Mouse (Mus musculus) heart, embryonic 14.5 days (tissue): ENCODE results near the gene Cmtm3. TPM values are rescaled to one million over a fixed set of nuclear protein-coding genes. Genes with fewer than 3 reads are reported as not detected.

ENCODE experiments used
- ATAC-seq: fragments of 200-750 bp; cut with Nextera tagmentation; 2 replicates; pipeline ENCODE4 v1.8.0; 2017; ENCODE audit warnings: low read depth, moderate TSS enrichment; ENCODE audit not compliant: insufficient number of reproducible peaks, insufficient read depth, low FRiP score
- H3K27ac ChIP-seq, 2 experiments: fragments of 200-500 bp in 1 of 2; fragments of 300-500 bp in 1 of 2; sonication (generic) in 1 of 2; replicated peaks in 1 of 2; 2 replicates each; pipeline ENCODE4 v1.5.1; 2012 to 2014; ENCODE audit warnings: low read depth in 2 of 2, low read length in 2 of 2, control low read depth in 1 of 2, mild to moderate bottlenecking in 1 of 2, mixed read lengths in 1 of 2; ENCODE audit not compliant: control insufficient read depth in 1 of 2, insufficient read depth in 1 of 2
- H3K27me3 ChIP-seq: fragments of 300-500 bp; sonication (generic); 2 replicates; pipeline ENCODE4 v1.6.1; 2014; ENCODE audit warnings: mild to moderate bottlenecking, low read length, control low read depth; ENCODE audit not compliant: control insufficient read depth, insufficient read depth
- H3K36me3 ChIP-seq: fragments of 300-500 bp; sonication (generic); 2 replicates; pipeline ENCODE4 v1.6.1; 2014; ENCODE audit warnings: mild to moderate bottlenecking, control low read depth, low read length, mixed read lengths; ENCODE audit not compliant: control insufficient read depth, insufficient read depth
- H3K4me1 ChIP-seq, 2 experiments: fragments of 200-500 bp in 1 of 2; fragments of 300-500 bp in 1 of 2; sonication (generic) in 1 of 2; 2 replicates each; pipeline ENCODE4 v1.6.1; 2012 to 2014; ENCODE audit warnings: low read length in 2 of 2, control low read depth in 1 of 2, mixed read lengths in 1 of 2; ENCODE audit not compliant: control insufficient read depth in 2 of 2, insufficient read depth in 2 of 2
- H3K4me2 ChIP-seq: fragments of 300-500 bp; sonication (generic); 2 replicates; pipeline ENCODE4 v1.6.1; 2014; ENCODE audit warnings: mild to moderate bottlenecking, low read length
- H3K4me3 ChIP-seq, 2 experiments: fragments of 200-500 bp in 1 of 2; fragments of 300-500 bp in 1 of 2; sonication (generic) in 1 of 2; 2 replicates each; pipeline ENCODE4 v1.5.1; 2012 to 2014; ENCODE audit warnings: low read length in 2 of 2, mild to moderate bottlenecking in 2 of 2, control low read depth in 1 of 2, low read depth in 1 of 2, moderate library complexity in 1 of 2; ENCODE audit not compliant: control insufficient read depth in 1 of 2, insufficient read depth in 1 of 2
- H3K9ac ChIP-seq: fragments of 300-500 bp; sonication (generic); 2 replicates; pipeline ENCODE4 v1.6.1; 2014; ENCODE audit warnings: mild to moderate bottlenecking, low read length
- H3K9me3 ChIP-seq: fragments of 300-500 bp; sonication (generic); 2 replicates; pipeline ENCODE4 v1.6.1; 2016; ENCODE audit warnings: low read length, control low read depth; ENCODE audit not compliant: control insufficient read depth
- WGBS: fragments of 180-500 bp; shearing (Covaris S2); extraction: QIAGEN DNeasy Blood & Tissue Kit; methylation state at CpG from one replicate; pipeline ENCODE4 v1.1.7; 2014; 5-methylcytosine and 5-hydroxymethylcytosine counted together
- polyA plus RNA-seq: library from polyadenylated mRNA; unstranded; fragments of >200 nt; fragmentation: Nextera tagmentation; extraction: Ambion mirVana; gene quantifications from 2 replicates; pipeline ENCODE4 v1.2.1, GENCODE M21; 2014

Cmtm3 gene
- polyA plus RNA-seq, 1 experiment from 2014 or later = 103 TPM

DNA sequence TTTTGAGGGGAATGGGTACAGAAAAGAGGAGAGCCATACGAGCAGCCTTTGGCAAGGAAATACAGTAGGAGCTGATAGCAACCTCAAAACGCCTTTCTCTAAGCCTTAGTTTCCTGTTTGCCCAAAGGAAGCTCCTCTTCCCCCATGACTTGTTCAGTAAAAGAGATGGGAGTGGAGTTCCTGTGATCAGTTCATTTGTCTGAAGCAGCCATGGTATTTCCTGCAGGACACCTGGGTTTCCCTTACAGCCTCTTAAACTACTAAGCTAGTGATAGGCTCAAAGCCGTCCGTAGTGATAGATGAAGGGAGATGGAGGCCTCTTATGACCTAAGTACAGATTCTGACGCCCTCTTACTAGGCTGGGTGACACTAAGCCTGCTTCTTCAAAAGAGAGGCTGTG is 3.2 kb downstream of the Cmtm3 start:
- no peak overlapping the region for H3K4me3 ChIP-seq
- H3K36me3 ChIP-seq = peaks cover 37% of the 10 kb centered on the region
- peak overlapping the region in 1 of 2 experiments; percentile 92; a peak in 1 of 4 replicates for H3K27ac ChIP-seq
- no peaks in the 10 kb centered on the region for H3K27me3 ChIP-seq
- no peaks in the 10 kb centered on the region for H3K9me3 ChIP-seq
- peak overlapping the region; percentile 86 for H3K4me2 ChIP-seq
- 56% methylated on average over 5 of the region's 5 CpGs for WGBS
- peaks cover 13 to 40% of the 10 kb centered on the region in 2 experiments; a peak in 3 of 4 replicates for H3K4me1 ChIP-seq
- H3K9ac ChIP-seq = no peak overlapping the region
- no peak for ATAC-seq

DNA sequence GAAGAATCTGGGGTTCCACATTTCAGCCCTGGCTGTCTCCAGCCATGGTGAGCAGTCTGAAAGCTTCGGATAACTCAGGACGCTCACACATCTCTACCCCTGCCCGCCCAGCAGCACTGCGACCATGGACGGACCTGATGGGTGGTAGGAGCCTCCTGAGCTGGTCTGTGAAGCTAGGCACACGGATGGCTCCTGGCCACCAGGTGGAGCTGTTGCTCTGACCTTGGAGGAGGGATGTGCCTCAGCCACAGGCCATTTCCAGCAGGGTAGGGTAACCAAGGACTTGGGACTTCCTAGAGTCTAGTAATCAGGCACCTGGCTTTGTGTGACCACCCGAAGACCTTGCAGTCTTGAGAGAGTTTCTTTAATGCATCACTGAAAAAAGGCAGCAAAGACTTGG is 4.7 kb downstream of the Cmtm3 start:
- 16% methylated on average over 7 of the region's 7 CpGs for WGBS
- H3K4me2 ChIP-seq = no peak overlapping the region
- H3K4me1 ChIP-seq = peaks cover 13 to 42% of the 10 kb centered on the region in 2 experiments; a peak in 3 of 4 replicates
- H3K9me3 ChIP-seq = no peaks in the 10 kb centered on the region
- no peaks in the 10 kb centered on the region for H3K27me3 ChIP-seq
- H3K4me3 ChIP-seq = no peak overlapping the region
- no peak overlapping the region for H3K9ac ChIP-seq
- ATAC-seq = peak; percentile 28; the same call in 1 of the 2 replicates
- H3K36me3 ChIP-seq = peaks cover 48% of the 10 kb centered on the region
- H3K27ac ChIP-seq = no peak overlapping the region

GRCm38 (mm10) chr8:104344622-104345021 is 5.4 kb downstream of the Cmtm3 start:
- 87% methylated on average over 5 of the region's 5 CpGs for WGBS
- no peaks in the 10 kb centered on the region for H3K9me3 ChIP-seq
- no peak overlapping the region for H3K4me2 ChIP-seq
- H3K36me3 ChIP-seq = peaks cover 48% of the 10 kb centered on the region
- no peak for ATAC-seq
- H3K27ac ChIP-seq = no peak overlapping the region
- no peak overlapping the region for H3K9ac ChIP-seq
- H3K27me3 ChIP-seq = no peaks in the 10 kb centered on the region
- H3K4me1 ChIP-seq = peaks cover 9 to 43% of the 10 kb centered on the region in 2 experiments; a peak in 3 of 4 replicates
- no peak overlapping the region for H3K4me3 ChIP-seq

GRCm38 (mm10) chr8:104346706-104347105 is 7.5 kb downstream of the Cmtm3 start:
- WGBS = 40% methylated on average over 12 of the region's 12 CpGs
- H3K9ac ChIP-seq = no peak overlapping the region

GRCm38 (mm10) chr8:104348971-104349370 is 9.8 kb downstream of the Cmtm3 start:
- 37% methylated on average over 5 of the region's 5 CpGs for WGBS
- no peak overlapping the region for H3K27ac ChIP-seq
- H3K9me3 ChIP-seq = no peaks in the 10 kb centered on the region
- no peak overlapping the region for H3K4me2 ChIP-seq
- peaks cover 50% of the 10 kb centered on the region for H3K36me3 ChIP-seq
- ATAC-seq = no peak
- H3K27me3 ChIP-seq = no peaks in the 10 kb centered on the region
- no peak overlapping the region; the same call in 1 of the 2 replicates for H3K9ac ChIP-seq
- H3K4me1 ChIP-seq = peaks cover 4 to 21% of the 10 kb centered on the region in 2 experiments; a peak in 3 of 4 replicates
- no peak overlapping the region for H3K4me3 ChIP-seq

More at GRCm38 (mm10) chr8:104346706-104347105, 7.5 kb downstream of the Cmtm3 start:
- peaks cover 48% of the 10 kb centered on the region for H3K36me3 ChIP-seq
- no peak overlapping the region for H3K4me2 ChIP-seq
- H3K4me3 ChIP-seq = no peak overlapping the region
- ATAC-seq = no peak
- no peaks in the 10 kb centered on the region for H3K9me3 ChIP-seq
- H3K27ac ChIP-seq = no peak overlapping the region
- peaks cover 6 to 36% of the 10 kb centered on the region in 2 experiments; a peak in 3 of 4 replicates for H3K4me1 ChIP-seq
- H3K27me3 ChIP-seq = no peaks in the 10 kb centered on the region

DNA sequence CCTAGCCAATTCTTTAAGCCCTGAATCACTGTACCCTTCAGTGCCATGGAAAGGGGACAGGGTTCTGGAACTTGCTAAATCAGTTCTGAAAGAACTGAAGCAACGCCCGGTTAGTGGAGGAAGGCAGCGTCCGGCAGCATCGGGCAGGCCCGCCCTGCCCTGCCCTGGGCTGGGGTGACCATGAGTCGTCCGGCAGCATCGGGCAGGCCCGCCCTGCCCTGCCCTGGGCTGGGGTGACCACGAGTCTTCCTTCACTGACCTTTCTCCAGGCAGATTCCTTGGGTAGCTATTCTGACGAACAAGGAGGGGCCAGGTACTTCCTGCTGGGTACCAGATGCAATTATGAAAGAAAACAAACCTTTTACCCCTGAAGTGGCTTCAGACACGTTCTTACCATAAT is 10.8 kb downstream of the Cmtm3 start:
- Histone ChIP-seq H3K36me3 (peaks cover 50% of the 10 kb centered on the region), H3K9me3 (no peaks in the 10 kb centered on the region), H3K4me2 (no peak overlapping the region), H3K9ac (no peak overlapping the region), H3K27me3 (no peaks in the 10 kb centered on the region), H3K4me3 (no peak overlapping the region), H3K4me1 (peaks cover 4 to 21% of the 10 kb centered on the region in 2 experiments; a peak in 3 of 4 replicates), H3K27ac (no peak overlapping the region)
- no peak for ATAC-seq
- WGBS = 77% methylated on average over 13 of the region's 13 CpGs

DNA sequence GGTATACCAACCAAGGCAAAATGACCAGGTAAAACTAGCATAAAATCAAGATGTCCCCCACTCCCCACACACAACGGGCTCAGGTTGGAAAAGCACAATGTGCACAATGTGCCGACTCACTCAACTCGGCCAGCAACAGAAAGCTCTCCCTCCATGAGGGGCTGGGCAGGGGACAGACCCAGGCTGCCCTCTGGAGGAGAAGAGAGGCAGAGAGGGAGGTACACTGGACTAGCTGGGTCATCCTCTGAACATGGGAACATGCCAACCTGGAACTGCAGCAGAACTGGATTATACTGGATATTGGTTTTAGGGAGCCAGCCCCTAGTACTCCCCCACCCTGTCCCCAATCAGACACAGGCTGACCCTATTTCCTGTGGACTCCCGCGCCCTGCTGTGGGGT is 14.0 kb downstream of the Cmtm3 start:
- H3K36me3 ChIP-seq = peaks cover 44% of the 10 kb centered on the region
- 54% methylated on average over 5 of the region's 5 CpGs for WGBS
- no peak overlapping the region for H3K27ac ChIP-seq
- no peak overlapping the region for H3K9ac ChIP-seq
- H3K4me1 ChIP-seq = peaks cover 0 to 18% of the 10 kb centered on the region in 2 experiments; a peak in 3 of 4 replicates
- H3K4me3 ChIP-seq = no peak overlapping the region
- H3K27me3 ChIP-seq = no peaks in the 10 kb centered on the region
- H3K4me2 ChIP-seq = no peak overlapping the region
- no peak for ATAC-seq
- H3K9me3 ChIP-seq = no peaks in the 10 kb centered on the region

DNA sequence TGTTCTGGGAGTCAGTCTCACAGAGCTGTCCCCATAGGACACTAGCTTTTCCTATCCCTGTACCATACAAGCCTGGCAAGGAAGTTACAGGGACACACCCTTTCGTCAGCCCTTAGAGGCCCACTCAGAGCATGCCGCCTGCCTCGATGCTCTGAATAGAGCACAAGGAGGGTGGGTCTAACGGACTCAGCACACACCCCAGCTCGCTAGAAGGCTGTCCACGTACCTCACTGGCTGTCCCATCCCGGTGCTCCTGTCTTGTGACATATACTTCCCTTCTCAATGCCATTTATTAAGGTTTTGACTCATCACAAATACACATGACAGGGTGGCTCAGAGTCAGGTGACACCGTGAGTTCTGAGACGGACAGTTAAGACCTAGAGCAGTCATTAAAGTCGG is 15.3 kb downstream of the Cmtm3 start:
- H3K4me1 ChIP-seq = peaks cover 0 to 16% of the 10 kb centered on the region in 2 experiments; a peak in 3 of 4 replicates
- H3K9ac ChIP-seq = no peak overlapping the region
- peaks cover 41% of the 10 kb centered on the region; the same call in 1 of the 2 replicates for H3K36me3 ChIP-seq
- 86% methylated on average over 10 of the region's 10 CpGs for WGBS
- H3K9me3 ChIP-seq = no peaks in the 10 kb centered on the region
- no peak for ATAC-seq
- no peak overlapping the region for H3K4me3 ChIP-seq
- no peaks in the 10 kb centered on the region for H3K27me3 ChIP-seq
- H3K4me2 ChIP-seq = no peak overlapping the region
- H3K27ac ChIP-seq = no peak overlapping the region
